Comparison of ENCODE assay signal across 31 mouse cellular contexts in genomic region chr4:46011698-46012097, GRCm38 (mm10).
"Had no signal": no experiment of that assay in that cellular context is flagged by ENCODE, and none has a peak within 500 bp of the region (broad histone marks: within the 10 kb centered on the region; RNA-seq: fewer than 3 reads in every experiment).

No protein-coding gene starts in this region.

- H3K27ac ChIP-seq: heart, embryonic 10.5 days; heart, embryonic 13.5 days; heart, embryonic 15.5 days; hindbrain, embryonic 10.5 days; hindbrain, embryonic 12.5 days; hindbrain, embryonic 13.5 days; hindbrain, embryonic 14.5 days; hindbrain, embryonic 15.5 days; hindbrain, postnatal 0 days; intestine, embryonic 15.5 days; kidney, embryonic 15.5 days; kidney, postnatal 0 days; layer of hippocampus, adult 2 months; left cerebral cortex, adult 2 months had no signal

- H3K36me3 ChIP-seq: hindbrain, embryonic 10.5 days had no signal

- H3K4me3 ChIP-seq: heart, embryonic 10.5 days; heart, embryonic 12.5 days; heart, embryonic 13.5 days; heart, embryonic 15.5 days; hindbrain, embryonic 10.5 days; hindbrain, embryonic 12.5 days; hindbrain, embryonic 13.5 days; hindbrain, embryonic 15.5 days; intestine, embryonic 15.5 days; kidney, embryonic 15.5 days; layer of hippocampus, adult 2 months; left cerebral cortex, adult 2 months had no signal

- H3K4me1 ChIP-seq: hindbrain, embryonic 10.5 days; hindbrain, embryonic 12.5 days; hindbrain, embryonic 13.5 days; hindbrain, embryonic 15.5 days; intestine, embryonic 15.5 days; kidney, embryonic 15.5 days had no signal

- H3K27me3 ChIP-seq: heart, embryonic 12.5 days; heart, embryonic 13.5 days; heart, embryonic 15.5 days; hindbrain, embryonic 12.5 days; hindbrain, embryonic 13.5 days; hindbrain, embryonic 15.5 days; intestine, embryonic 15.5 days; kidney, embryonic 15.5 days had no signal

- DNase-seq: heart, postnatal 10 days; heart, postnatal 14 days; heart, postnatal 36 days; kidney, adult 11 months; kidney, adult 18-20 months; kidney, adult 2 months; kidney, adult 8-10 months; kidney, adult 9 months; kidney, postnatal 10 days; kidney, postnatal 14 days; kidney, postnatal 25 days; kidney, postnatal 36 days; kidney, postnatal 4 days; layer of hippocampus, adult 9-11 months; layer of hippocampus, postnatal 36 days had no signal

- H3K9me3 ChIP-seq: heart, embryonic 10.5 days; heart, embryonic 12.5 days; heart, embryonic 13.5 days; heart, embryonic 15.5 days; hindbrain, embryonic 10.5 days; hindbrain, embryonic 12.5 days; hindbrain, embryonic 13.5 days; hindbrain, embryonic 15.5 days; intestine, embryonic 15.5 days; kidney, embryonic 15.5 days had no signal

- H3K9ac ChIP-seq: heart, embryonic 12.5 days; heart, embryonic 13.5 days; heart, embryonic 15.5 days; hindbrain, embryonic 12.5 days; hindbrain, embryonic 13.5 days; hindbrain, embryonic 14.5 days; hindbrain, embryonic 15.5 days; intestine, embryonic 15.5 days; kidney, embryonic 15.5 days had no signal

- H3K4me2 ChIP-seq: heart, embryonic 11.5 days; heart, embryonic 12.5 days; heart, embryonic 13.5 days; heart, embryonic 15.5 days; hindbrain, embryonic 12.5 days; hindbrain, embryonic 13.5 days; hindbrain, embryonic 14.5 days; hindbrain, embryonic 15.5 days; intestine, embryonic 15.5 days; kidney, embryonic 15.5 days had no signal
